Mouse (Mus musculus) cerebellum, adult 8-10 months (tissue): ENCODE measurements around the gene Eps8.
"Not testable (repeated sequence)": the region's sequence is repeated elsewhere in the genome, so short reads cannot be mapped to it uniquely, and the experiment has no call there.

Experiments used
- DNase-seq: peaks from one replicate; pipeline ENCODE4 v3.0.0; 2022

Gene Eps8

DNA sequence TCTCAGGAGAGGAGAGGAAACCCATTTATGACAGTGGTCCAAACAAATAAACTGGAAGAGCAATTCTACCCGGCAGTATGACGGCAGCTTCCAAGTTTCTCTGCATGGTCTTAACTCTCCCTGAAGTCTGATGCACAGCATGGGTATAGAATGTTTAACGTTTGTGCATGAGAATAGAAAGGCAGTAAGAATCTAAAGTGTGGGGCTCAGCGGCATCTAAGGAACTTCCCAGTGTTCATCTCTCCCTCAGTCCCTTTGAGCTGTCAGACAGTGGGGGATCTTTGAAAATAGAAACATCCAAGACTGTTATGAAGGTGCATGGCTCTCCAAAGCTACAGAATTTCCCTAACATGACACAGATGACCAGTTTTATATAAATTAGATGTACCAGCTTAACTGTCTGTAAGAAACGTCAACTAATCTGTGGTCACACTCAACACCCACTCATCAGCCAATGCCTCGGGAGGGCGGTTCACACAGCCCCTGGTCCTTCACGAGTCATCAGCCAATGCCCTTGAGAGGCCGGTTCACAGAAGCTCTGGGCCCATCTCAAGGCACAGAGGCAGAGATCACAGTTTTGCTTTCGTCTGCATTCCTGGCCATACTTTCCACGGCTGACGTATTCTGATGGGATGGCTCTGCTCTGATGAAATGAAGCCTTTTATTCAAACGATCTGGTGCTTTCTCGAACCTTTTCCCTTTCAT, 145.2 kb downstream of the Eps8 start:
- DNase-seq: no peak

DNA sequence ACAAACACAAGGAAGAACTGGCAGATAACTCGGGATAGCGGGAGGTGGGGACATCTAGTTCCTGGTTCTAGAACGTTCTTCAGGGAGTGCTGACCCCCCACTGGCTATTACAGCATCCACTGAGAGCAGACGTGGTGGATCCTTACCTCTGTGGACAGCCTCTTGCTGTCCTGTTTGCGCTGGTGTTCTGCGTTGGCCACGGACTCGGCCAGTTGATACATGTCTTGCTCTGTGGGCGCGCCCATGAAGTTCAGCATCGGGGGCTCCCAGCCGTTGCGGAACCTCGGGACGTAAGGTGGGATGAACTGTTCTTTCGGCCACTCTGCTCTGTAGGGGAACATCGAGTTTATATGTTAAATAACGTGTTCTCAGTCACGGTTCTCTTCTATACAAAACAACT, 145.7 kb downstream of the Eps8 start:
- DNase-seq: no peak

DNA sequence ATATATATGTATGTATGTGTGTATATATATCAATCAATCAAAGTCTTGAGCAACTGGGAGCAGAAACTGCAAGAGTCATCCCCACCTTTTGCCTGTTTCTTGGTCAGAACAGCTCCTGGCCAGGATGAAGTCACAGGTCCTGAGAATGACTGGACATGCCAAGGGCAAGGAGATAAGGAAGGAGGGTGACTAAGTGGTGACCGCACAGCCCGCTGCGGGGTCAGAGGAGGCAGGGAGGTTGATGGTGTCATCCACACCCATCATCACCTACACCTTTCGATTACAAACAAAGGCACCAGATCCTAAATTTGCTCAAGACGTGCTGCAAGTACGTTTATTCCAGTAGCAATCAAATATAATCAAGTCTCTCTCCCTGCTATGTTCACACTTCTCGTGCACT, 148.1 kb downstream of the Eps8 start:
- no peak for DNase-seq

DNA sequence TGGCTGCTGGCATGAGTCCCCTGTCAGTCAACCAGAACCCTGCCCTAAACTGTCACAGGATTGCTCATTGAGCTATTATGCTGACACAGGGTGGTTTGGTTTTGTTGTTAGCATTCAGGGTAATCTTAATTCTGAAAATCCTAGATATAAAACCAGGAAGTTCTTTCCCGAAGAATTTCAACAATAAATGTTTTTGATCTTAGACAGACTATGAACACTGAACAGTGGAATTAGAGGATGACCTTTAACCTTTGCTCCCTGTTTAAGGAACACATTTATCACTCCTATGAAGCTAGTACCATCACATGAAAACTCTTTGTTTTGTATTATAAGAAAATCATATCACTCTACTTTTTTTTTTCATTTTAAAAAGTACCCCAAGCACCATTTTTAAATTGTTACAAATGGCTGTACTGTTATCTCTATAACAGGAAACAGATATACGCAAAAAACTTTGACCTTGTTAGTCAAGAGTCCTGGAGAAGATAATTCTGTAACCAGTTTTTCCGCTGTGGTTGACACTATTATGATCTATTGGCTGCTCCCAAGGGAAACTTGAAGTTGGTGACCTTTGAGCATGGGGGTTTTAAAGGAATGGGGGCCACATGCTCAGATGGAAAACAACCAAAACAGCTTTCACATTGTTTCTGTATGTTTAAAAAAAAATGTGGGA, 149.0 kb downstream of the Eps8 start:
- no peak for DNase-seq

DNA sequence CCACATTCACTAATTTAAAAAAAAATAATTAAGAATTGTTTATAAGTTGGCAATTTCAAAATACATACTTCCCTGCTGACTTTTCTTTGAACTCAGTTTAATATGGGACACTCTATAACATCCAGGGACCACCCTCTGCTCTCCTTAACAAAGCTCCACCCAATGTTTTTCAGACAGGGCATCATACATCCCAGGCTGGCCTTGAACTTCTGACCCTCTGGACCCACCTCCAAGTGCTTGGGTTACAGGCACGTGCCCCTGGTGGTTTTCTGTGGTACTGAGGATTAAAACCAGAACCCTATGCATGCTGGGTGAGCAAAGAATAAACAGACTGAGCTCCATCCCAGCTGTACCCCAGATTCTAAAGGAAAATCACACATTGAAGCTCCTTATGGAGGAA, 150.6 kb downstream of the Eps8 start:
- no peak for DNase-seq

DNA sequence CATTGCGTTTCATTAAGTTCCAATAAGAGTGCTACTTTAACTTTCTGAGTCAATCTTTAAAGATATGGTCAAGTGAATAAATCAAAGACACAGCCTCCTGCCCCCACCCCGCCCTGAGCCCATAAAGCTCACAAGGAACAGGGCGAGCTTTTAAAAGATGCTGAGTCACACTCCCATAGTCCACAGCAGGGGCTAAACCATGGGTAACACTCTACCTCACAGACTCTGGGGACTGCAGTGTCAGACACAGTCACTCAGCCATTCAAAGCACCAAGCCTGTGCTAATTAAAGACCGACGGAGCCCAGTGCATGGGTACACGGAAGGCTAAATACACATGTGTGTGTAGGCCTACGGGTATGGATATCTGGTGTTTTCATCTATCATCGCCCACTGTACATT, 151.2 kb downstream of the Eps8 start:
- DNase-seq: no peak

DNA sequence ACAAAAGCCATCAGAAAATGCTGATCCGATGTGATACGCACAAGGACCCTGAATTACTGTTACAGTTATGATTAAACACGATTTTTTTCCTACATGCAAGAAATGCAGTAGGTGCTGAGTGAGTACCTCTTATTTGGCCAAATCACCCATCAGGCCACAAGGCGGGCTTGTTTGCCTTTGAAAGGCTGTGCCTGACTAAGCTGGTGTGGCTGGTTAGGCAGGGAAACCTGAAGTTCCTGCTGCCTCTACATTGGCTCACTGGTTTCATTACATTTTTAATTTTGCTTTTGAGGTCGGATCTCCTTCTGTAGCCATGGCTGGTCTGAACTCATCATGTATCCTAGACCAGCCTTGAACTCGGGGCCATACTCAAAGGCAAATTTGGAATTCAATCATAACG, 151.7 kb downstream of the Eps8 start:
- no peak for DNase-seq

DNA sequence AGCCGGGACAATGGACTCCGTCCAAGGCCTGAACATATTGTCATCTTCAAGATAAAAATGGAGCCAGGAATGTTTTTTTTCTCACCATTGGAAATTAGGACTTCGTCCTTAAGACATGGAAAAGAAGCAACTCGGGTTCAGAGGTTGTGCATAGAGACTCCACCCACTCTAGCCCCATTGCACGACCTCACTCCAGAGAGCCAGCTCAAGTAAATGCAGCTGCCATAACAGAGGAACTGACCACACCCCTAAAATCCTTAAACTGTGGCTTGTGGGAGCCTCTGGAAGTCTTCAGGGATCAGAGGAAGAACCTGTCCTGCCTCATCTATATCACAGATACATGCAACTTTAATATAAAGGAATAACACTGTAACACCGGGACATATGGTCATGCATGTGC, 155.9 kb downstream of the Eps8 start:
- DNase-seq: no peak

DNA sequence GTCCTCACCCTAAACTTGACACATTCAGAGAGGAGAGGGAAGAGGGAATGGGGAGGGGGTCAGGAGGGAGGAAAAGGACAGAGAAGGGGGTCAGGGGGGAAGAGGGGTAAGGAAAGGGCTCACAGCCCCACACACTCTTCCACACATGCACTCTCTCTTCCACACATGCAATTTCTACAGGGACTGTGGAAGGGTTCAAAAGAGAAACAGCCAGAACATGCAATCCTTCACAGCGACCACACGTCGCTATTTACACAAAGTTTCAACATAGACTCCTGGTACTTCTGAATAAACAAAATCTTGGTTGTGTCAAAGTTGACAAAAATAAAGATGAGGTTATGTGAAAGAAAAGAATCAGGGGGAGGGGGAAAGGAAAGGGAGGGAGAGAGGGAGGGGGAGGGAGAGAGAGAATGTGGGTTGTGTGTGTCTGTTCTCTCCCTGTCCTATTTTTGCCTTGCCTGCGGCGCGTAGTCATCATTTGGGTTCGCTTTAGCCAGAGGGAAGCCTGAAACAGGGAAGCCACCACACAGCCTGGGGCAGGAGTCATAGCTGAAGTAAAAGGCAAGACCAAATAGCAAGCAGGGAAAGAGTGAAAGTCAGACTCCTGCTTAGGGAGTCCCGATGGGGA, 157.4 kb downstream of the Eps8 start:
- DNase-seq: no peak

DNA sequence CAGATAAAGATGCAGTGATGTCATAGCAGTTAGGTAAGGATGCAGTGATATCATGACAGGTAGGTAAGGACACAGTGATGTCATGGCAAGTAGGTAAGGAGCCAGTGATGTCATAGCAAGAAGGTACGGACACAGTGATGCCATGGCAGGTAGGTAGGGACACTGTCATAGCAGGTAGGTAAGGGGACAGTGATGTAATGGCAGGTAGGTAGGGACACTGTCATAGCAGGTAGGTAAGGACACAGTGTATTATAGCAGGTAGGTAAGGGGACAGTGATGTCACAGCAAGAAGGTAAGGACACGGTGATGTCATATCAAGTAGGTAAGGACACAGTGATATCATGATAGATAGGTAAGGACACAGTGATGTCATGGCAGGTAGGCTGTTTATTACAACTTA, 158.1 kb downstream of the Eps8 start:
- DNase-seq: no peak

DNA sequence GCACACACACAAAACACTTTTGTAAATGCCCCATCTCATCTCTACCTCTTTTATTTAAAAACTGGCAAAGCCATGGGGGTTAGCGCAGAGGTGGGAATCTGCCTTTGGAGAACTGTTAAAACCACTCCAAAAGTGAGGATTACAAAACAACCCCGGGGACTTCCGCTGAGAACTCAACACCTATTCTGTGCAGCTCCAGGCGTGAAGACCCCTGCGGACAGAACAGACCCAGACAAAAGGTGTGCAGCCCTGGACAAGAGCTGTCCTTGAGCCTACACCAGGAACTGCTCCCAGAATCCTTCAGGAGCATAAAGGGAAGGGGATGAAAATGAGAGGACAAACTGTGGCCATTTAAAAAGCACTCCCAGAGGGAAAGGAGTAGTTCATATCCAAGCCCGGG, 159.4 kb downstream of the Eps8 start:
- DNase-seq: no peak

DNA sequence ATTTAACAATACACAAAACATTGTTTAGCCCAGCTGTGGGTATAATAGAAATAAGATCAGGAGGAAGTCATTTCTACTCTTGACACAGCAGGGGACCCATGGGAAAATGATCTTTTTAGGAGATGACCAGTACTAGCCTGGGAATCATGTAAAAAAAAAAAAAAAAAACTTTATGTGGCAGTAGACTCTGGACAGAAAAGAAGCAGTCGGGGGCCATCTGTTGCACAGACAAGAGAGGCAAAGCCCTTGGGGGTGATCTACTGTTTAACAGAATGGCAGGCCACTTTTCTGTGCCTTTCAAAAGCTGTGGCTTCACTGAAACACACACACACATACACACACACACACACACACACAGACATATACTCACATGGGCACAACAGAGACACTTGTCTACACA, 159.9 kb downstream of the Eps8 start:
- no peak for DNase-seq

DNA sequence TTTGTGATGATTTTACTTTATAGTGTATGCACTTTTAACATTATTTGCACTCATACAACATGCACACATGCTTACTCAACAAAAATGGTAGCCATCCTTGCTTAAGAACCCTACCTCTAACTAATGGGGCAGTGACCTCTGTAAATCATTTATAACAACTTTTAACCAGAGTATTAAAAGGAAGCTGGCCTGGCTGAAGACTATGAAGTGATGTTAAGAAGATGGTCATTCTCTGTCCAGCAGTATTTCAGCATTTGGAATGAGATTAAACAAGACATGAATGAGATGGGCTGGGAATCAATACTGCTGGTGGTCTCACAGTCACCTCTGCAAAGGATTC, 160.6 kb downstream of the Eps8 start:
- DNase-seq: no peak

DNA sequence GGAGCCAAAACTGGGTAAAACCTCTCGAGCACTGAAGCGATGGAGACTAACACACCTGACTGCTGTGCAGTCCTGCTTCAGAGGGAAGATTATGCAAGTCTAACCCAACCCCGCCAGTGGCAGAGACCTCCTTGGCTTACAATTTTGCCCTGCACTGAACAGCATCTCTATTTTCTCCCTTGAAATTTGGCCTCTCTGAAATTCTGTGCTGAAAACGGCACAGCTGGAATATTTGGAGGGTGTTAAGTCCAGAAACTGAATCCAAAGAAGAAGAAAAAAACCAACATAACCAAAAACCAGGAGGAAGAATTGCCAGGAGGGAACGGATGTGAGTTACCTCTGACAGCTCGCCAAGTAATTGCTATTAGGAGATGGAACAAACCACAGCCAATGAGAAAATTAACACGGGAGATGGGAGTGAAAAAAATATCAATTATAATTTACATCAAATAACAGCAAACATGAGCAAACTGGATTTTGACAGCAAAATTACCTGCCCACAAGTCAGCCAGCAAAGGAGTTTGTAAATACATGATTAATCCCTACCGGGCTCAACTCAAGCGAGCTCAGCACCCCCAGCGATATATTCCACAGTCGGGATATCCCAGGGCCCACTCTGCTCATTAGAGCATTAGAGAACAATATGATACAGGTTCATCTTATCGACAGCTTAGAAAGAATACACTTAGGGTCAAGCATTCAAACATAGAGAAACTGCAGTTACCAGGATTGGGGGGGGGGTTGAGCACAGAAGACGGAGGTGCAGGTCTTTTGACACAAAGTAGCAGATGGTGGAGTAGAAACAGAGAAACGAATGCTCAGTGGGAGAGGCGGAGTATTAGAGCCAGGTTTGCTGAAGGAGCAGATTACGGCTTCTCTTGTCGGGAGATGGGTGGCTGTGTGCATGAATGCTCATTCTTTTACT, 161.2 kb downstream of the Eps8 start:
- no peak for DNase-seq

DNA sequence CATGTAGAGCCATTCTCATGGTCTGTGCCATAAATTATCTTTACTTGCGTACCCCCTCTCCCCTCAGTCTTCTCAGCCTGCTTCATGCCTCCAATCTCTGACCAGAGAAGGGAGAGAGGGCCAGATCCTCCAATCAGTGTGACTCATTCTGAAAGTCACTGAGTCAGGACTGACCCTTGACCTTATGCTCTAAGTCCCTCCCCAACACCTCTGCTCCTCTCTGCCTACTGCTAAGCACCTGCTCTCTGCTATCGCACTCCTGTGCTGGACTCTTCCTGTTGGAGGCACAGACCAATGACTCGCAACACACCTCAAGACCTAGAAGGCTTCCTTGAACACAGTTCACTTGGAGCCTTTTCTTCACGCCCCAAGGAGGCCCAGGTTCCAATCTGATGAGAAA, 162.1 kb downstream of the Eps8 start:
- no peak for DNase-seq

DNA sequence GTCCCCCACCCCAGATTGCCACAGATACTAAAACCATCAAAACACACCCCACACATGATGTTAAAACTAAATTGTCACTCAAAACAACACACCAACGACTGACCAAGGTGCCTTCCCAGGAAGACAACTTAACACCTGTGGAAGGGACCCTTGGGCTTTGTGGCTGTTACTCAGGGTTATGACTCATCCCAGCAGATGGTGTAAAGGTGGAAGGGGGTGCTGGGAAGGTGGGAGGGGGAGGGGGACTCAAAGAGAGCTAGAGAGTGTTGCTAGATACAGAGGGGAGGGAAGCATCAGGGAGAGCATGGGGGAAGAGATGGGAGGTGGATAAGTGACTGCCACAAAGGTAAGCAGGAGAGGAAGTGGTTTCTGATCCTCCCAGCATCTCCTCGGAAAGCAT, 163.0 kb downstream of the Eps8 start:
- DNase-seq: no peak

DNA sequence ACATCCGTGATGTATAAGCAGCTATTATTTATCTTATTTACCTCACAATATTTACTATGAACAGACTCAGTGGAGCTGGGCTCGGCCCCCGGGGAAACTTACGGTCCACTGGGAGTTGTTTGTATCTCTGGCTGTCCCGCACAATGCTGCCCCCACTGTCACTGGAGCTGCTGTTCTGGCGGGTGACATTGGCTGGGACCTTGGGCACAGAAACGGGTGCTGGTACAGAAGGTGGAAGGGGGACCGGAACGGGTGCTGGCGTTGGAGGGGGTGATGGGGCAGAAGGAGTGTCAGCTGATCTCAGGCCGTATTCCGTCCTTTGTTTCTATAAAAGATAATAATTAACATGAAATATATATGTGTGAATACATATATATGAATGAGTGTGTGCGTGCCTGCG, 164.6 kb downstream of the Eps8 start:
- DNase-seq: no peak

DNA sequence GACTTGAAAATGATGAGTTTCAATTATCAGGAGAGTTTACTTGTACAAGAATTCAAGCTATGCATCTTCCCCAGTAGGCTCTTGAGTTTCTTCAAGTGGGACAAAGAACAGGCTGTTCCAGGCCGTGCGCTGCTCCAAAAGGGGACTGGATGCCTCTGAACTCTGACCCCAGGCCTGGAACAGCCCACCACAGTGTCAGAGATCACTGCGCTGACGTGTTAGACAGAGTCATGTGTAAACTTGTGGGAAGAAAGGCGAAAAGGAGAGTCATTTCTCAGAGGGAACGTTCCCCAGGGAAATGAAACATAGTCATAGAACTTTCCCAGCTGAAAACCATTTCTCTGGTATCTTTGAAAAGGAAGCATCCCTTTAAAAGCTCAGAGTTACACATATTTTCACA, 167.2 kb downstream of the Eps8 start:
- no peak for DNase-seq

DNA sequence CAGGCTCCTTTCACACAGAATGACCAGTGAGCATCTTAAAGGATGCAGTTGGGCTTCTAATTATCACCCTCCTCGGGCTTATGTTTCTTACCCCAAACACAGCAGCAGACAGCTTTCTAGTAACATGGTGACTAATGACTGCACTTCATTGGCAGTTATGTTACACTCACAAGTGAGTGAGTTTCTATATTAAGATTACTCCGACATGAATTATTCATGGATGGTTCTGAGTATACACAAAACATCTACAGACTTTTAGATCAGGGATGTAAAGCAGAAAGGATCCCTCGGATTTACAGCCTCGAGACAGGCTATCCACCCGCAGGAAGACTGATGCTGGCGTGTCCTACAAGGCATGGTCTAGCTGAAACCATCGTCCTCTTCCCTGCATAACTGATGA, 171.8 kb downstream of the Eps8 start:
- DNase-seq: no peak

DNA sequence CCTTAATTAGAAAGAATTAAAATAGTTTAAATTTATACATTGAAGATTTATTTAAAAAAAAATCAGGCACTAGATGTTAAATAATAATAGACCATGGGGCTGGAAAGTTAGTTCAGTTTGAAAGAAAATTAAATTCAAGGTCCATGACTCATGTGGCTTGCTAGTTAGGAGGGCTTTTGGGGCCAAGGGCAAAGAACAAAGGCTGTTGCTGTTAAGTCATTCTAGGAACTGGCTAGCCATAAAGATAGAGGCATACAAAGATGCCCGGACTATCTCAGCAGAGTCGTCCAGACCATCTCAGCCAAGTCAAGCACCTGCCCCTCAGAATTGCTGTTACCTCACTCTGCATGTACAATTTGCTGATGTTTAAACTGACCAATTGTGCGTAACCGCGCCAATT, 179.0 kb downstream of the Eps8 start:
- DNase-seq: not testable (repeated sequence)

DNA sequence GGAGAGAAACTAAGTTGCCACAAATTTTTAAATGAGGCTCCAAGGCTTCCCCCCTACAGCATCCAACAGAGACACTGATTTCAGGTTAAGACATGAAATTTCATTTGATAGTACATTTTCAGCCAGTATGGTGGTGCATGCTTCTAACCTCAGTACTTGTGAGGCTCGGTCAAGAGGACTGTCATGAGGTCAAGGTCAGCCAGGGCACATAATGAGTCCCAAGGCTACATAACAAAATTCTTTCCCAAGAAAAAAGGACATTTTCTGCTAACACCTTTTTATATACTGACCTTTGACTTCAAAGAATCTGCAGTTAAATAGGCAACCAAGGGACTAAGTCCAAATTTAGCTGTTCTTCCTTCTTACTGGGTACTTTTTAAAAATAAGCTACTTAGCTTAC, 181.2 kb downstream of the Eps8 start:
- no peak for DNase-seq

DNA sequence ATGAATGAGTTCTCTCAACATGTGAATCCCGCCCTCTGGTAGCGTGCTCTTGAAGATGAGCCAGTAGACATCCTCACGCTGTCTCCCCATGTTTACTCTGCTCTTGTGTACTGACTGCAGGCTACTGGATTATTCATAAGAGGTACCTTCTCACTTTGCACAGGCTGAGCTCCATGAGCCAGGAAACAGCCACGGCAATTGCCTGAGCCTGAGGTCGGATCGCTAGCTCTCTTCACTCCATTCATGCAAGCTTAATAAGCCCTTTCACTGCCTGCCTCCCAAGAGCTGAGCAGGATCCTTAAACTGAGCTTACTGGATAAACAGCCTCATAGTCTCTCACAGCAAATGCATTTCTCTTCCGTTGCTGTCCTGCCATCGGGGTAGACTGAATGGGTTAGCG, 182.5 kb downstream of the Eps8 start:
- no peak for DNase-seq

DNA sequence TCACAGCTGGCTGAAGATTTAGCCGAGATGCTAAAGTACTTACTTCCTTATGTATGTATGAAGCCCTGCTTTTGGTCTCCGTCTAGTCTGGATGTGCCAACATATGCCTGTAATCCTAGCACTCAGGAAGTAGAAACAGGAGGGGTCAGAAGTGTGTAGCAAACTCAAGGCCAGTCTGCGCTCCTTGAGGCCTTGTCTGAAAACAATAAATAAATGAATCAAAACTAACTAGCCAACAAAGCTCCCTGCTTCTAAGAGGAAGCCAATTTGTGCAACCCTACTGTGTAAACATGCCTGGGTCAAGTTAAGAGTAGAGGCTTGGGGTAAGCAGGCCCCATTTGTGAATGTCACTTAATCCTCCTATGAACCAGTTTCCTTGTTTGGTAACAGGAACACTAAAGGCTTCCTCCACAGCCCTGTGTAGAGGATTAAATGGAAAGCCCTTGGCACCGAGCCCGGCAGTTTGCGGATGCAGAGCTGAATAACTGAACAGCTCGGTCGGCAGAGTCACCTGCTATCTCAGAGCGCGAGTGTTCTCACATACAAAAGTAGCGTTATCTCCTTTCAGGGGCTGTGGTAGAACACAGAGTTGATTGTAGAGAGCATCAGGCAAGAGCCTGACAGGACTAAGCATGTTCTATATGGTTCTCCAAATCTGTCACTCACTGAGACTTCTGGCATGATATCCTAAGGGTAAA, 183.6 kb downstream of the Eps8 start:
- peak; percentile 66 for DNase-seq
